Mouse (Mus musculus): ENCODE measurements around the gene Pp2d1.

The Pp2d1 gene

GRCm38 (mm10) chr17:53564837-53565236, 25.6 kb upstream of the Pp2d1 start:
- no peak for DNase-seq

GRCm38 (mm10) chr17:53561458-53562029, 22.3 kb upstream of the Pp2d1 start:
- no peak for DNase-seq

GRCm38 (mm10) chr17:53559646-53560045, 20.4 kb upstream of the Pp2d1 start:
- no peak for DNase-seq

GRCm38 (mm10) chr17:53557443-53557842, 18.2 kb upstream of the Pp2d1 start:
- no peak for DNase-seq

GRCm38 (mm10) chr17:53554813-53555212, 15.6 kb upstream of the Pp2d1 start:
- DNase-seq, result no peak

- DNase-seq, result peak; percentile 28 to 36
These were observed 14.8 kb upstream of the Pp2d1 start for GRCm38 (mm10) chr17:53554088-53554487.

- no peak for DNase-seq
These were observed 12.4 kb upstream of the Pp2d1 start for GRCm38 (mm10) chr17:53551306-53552299.

- no peak for DNase-seq
These were observed 4.5 kb upstream of the Pp2d1 start for GRCm38 (mm10) chr17:53543591-53544324.

GRCm38 (mm10) chr17:53542536-53542935, 3.3 kb upstream of the Pp2d1 start:
- no peak for DNase-seq

- DNase-seq, result no peak
These were observed 6.8 kb downstream of the Pp2d1 start for GRCm38 (mm10) chr17:53532425-53532824.

- peak; percentile 9 to 10 for DNase-seq
These were observed 8.1 kb downstream of the Pp2d1 start for GRCm38 (mm10) chr17:53531160-53531559.

GRCm38 (mm10) chr17:53528034-53528433, 11.2 kb downstream of the Pp2d1 start:
- no peak for DNase-seq

- no peak for DNase-seq
These were observed 18.7 kb downstream of the Pp2d1 start for GRCm38 (mm10) chr17:53520509-53520908.

GRCm38 (mm10) chr17:53519364-53519763, 19.9 kb downstream of the Pp2d1 start:
- peak in 1 of 2 experiments; percentile 4 for DNase-seq

- peak in 1 of 2 experiments; percentile 4 for DNase-seq
These were observed 26.8 kb downstream of the Pp2d1 start for GRCm38 (mm10) chr17:53512311-53512951.

- no peak for DNase-seq
These were observed 36.3 kb downstream of the Pp2d1 start for GRCm38 (mm10) chr17:53502966-53503365.

- DNase-seq, result no peak
These were observed 50.3 kb downstream of the Pp2d1 start for GRCm38 (mm10) chr17:53489007-53489378.

- DNase-seq, result peak; percentile 16 to 38
These were observed 50.8 kb downstream of the Pp2d1 start for GRCm38 (mm10) chr17:53488291-53489006.

GRCm38 (mm10) chr17:53480433-53480832, 58.8 kb downstream of the Pp2d1 start:
- DNase-seq, result no peak

- DNase-seq, result peak; percentile 64 to 71
These were observed 59.6 kb downstream of the Pp2d1 start for GRCm38 (mm10) chr17:53479604-53480041.

- peak; percentile 100 for DNase-seq
These were observed 60.2 kb downstream of the Pp2d1 start, which contains the start of gene Rab5a for GRCm38 (mm10) chr17:53478858-53479603. Gene Rab5a (plus strand): TSS chr17:53479234.
